Comparison of ENCODE assay signal across 18 mouse cellular contexts in the genomic region with DNA sequence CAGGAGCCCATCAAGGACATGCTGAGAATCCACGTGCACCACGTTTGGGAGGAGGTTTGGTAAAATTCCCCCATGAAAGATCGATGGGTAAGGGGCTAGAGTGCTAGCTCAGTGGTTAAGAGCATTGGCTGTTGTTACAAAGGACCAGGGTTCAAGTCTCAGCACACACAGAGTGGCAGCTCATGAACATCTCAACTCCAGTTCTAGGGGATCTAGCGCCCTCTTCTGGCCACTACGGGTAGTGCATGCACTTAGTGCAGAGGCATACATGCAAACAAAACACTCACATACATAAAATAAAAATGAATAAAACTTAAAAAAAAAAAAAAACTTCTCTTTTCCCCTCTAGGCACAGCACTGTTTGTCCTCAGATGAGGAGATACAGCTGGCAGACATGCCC. TPM values are rescaled to one million over a fixed set of nuclear protein-coding genes. Genes with fewer than 3 reads are reported as not detected.
DNase-seq lines count a peak whose midpoint lies in the region; ATAC-seq and TF ChIP-seq lines count a peak whose summit lies in the region.
"Had no signal": no experiment of that assay in that cellular context is flagged by ENCODE, and none has a peak within 500 bp of the region (broad histone marks: within the 10 kb centered on the region; RNA-seq: fewer than 3 reads in every experiment).

No protein-coding gene starts in this region.

- no peak overlapping the region for H3K27ac ChIP-seq in intestine, postnatal 0 days (ENCODE audit: low read depth, low read length)
- H3K27ac ChIP-seq in intestine, embryonic 16.5 days (ENCODE audit: low read length): no peak overlapping the region
- H3K27ac ChIP-seq in testis, adult 2 months (ENCODE audit: control insufficient read depth, insufficient read depth, low read depth, low read length): no peak overlapping the region
- no peak overlapping the region for H3K27ac ChIP-seq in bone marrow macrophage, adult 2 months (ENCODE audit: insufficient read depth, low read depth, low read length)
- no peak overlapping the region for H3K27ac ChIP-seq in small intestine, adult 2 months (ENCODE audit: insufficient read depth, low read depth, low read length)
- H3K27ac ChIP-seq: limb, embryonic 15.5 days had no signal

- DNase-seq in testis, postnatal 14 days (ENCODE audit: low spot score): no peak
- no peak for DNase-seq in neural tube, embryonic 10.5 days (ENCODE audit: extremely low spot score, low spot score)
- DNase-seq: cerebellum, postnatal 36 days; thymus, postnatal 36 days had no signal

- WGBS in intestine, postnatal 0 days: 66% methylated on average over 5 of the region's 5 CpGs
- 61% methylated on average over 5 of the region's 5 CpGs for WGBS in intestine, embryonic 16.5 days
- 58% methylated on average over 5 of the region's 5 CpGs for WGBS in small intestine, adult 2 months

- ATAC-seq in intestine, postnatal 0 days: no peak
- no peak for ATAC-seq in intestine, embryonic 16.5 days
- no peak for ATAC-seq in megakaryocyte, adult 5-6 weeks (ENCODE audit: poor library complexity, severe bottlenecking)
- ATAC-seq: forebrain, embryonic 14.5 days; hindbrain, embryonic 16.5 days; Patski had no signal

- TF ChIP-seq POLR2A in testis, adult 2 months (IDR thresholded peaks at IDR 0.05; ENCODE audit: control insufficient read depth, low read depth, low read length): no peak
- no peak for TF ChIP-seq POLR2A in bone marrow macrophage, adult 2 months (IDR thresholded peaks at IDR 0.05; ENCODE audit: borderline replicate concordance, low read depth, low read length)
- no peak for TF ChIP-seq POLR2A in small intestine, adult 2 months (IDR thresholded peaks at IDR 0.05; ENCODE audit: low read depth, low read length)

- H3K9me3 ChIP-seq in intestine, postnatal 0 days (ENCODE audit: control insufficient read depth): no peaks in the 10 kb centered on the region
- H3K9me3 ChIP-seq in intestine, embryonic 16.5 days (ENCODE audit: control insufficient read depth, low read length): no peaks in the 10 kb centered on the region
- H3K9me3 ChIP-seq: limb, embryonic 15.5 days had no signal

- no peak overlapping the region for H3K9ac ChIP-seq in intestine, postnatal 0 days (ENCODE audit: low read depth, low read length)
- H3K9ac ChIP-seq in intestine, embryonic 16.5 days (ENCODE audit: low read depth, low read length): no peak overlapping the region
- H3K9ac ChIP-seq: limb, embryonic 15.5 days had no signal

- no peaks in the 10 kb centered on the region for H3K4me1 ChIP-seq in intestine, postnatal 0 days (replicated peaks; ENCODE audit: control insufficient read depth, insufficient read depth, low read length)
- peaks cover 7% of the 10 kb centered on the region; the same call in 1 of the 2 replicates for H3K4me1 ChIP-seq in intestine, embryonic 16.5 days (ENCODE audit: control insufficient read depth, insufficient read depth, low read length)
- H3K4me1 ChIP-seq in testis, adult 2 months (ENCODE audit: control insufficient read depth, insufficient read depth, low read length): peaks cover 9% of the 10 kb centered on the region
- H3K4me1 ChIP-seq in bone marrow macrophage, adult 2 months (ENCODE audit: control insufficient read depth, insufficient read depth, low read length): no peaks in the 10 kb centered on the region
- no peaks in the 10 kb centered on the region for H3K4me1 ChIP-seq in small intestine, adult 2 months (ENCODE audit: control insufficient read depth, insufficient read depth, insufficient read length, low read length)

- no peak overlapping the region for H3K4me2 ChIP-seq in intestine, postnatal 0 days (replicated peaks; ENCODE audit: low read depth)
- H3K4me2 ChIP-seq in intestine, embryonic 16.5 days (ENCODE audit: low read depth, low read length): no peak overlapping the region
- H3K4me2 ChIP-seq: limb, embryonic 15.5 days; midbrain, embryonic 11.5 days had no signal

- peak; percentile 70 for TF ChIP-seq CTCF in intestine, postnatal 0 days (IDR thresholded peaks at IDR 0.05; ENCODE audit: low read depth)
- peak; percentile 72; the same call in 1 of the 2 replicates for TF ChIP-seq CTCF in testis, adult 2 months (IDR thresholded peaks at IDR 0.05; ENCODE audit: control insufficient read depth, insufficient read depth, insufficient replicate concordance, low read depth, low read length)
- TF ChIP-seq CTCF in bone marrow macrophage, adult 2 months (IDR thresholded peaks at IDR 0.05; ENCODE audit: low read depth, low read length): peak; percentile 78; the same call in 1 of the 2 replicates
- peak; percentile 58; the same call in 1 of the 2 replicates for TF ChIP-seq CTCF in small intestine, adult 2 months (IDR thresholded peaks at IDR 0.05; ENCODE audit: extremely low read depth, insufficient read length, insufficient replicate concordance, low read depth, low read length)

- no peaks in the 10 kb centered on the region for H3K36me3 ChIP-seq in intestine, postnatal 0 days (ENCODE audit: control insufficient read depth, insufficient read depth)
- H3K36me3 ChIP-seq in intestine, embryonic 16.5 days (ENCODE audit: control insufficient read depth, insufficient read depth, low read length): no peaks in the 10 kb centered on the region
- no peaks in the 10 kb centered on the region for H3K36me3 ChIP-seq in testis, adult 2 months (ENCODE audit: control insufficient read depth, insufficient read depth, low read length)
- H3K36me3 ChIP-seq in small intestine, adult 2 months (ENCODE audit: control insufficient read depth, insufficient read depth, low read length): no peaks in the 10 kb centered on the region
- H3K36me3 ChIP-seq: limb, embryonic 15.5 days had no signal

- no peaks in the 10 kb centered on the region for H3K27me3 ChIP-seq in intestine, postnatal 0 days (replicated peaks; ENCODE audit: control insufficient read depth, insufficient read depth, low read length)
- H3K27me3 ChIP-seq in intestine, embryonic 16.5 days (replicated peaks; ENCODE audit: control insufficient read depth, insufficient read depth, low read length): no peaks in the 10 kb centered on the region
- H3K27me3 ChIP-seq in testis, adult 2 months (ENCODE audit: control insufficient read depth, insufficient read depth, low read length): no peaks in the 10 kb centered on the region
- H3K27me3 ChIP-seq in small intestine, adult 2 months (ENCODE audit: control insufficient read depth, insufficient read depth, low read length): no peaks in the 10 kb centered on the region

- H3K4me3 ChIP-seq in intestine, postnatal 0 days (ENCODE audit: low read depth, low read length): no peak overlapping the region
- H3K4me3 ChIP-seq in intestine, embryonic 16.5 days (ENCODE audit: low read length): no peak overlapping the region
- no peak overlapping the region for H3K4me3 ChIP-seq in testis, adult 2 months (ENCODE audit: control insufficient read depth, low read depth, low read length)
- no peak overlapping the region for H3K4me3 ChIP-seq in bone marrow macrophage, adult 2 months (ENCODE audit: insufficient read depth, low read length)
- H3K4me3 ChIP-seq in small intestine, adult 2 months (ENCODE audit: low read depth, low read length): no peak overlapping the region
- H3K4me3 ChIP-seq: limb, embryonic 15.5 days had no signal

RNA-seq across cellular contexts. Expression of a gene that starts 2.7 kb away (rescaled TPM):
- 0.93 and 1.2 TPM in 2 replicates for polyA plus RNA-seq in intestine, postnatal 0 days (2015; fragmentation: Nextera tagmentation; extraction: Ambion mirVana)
- polyA plus RNA-seq in intestine, embryonic 16.5 days (2015; fragmentation: Nextera tagmentation; extraction: Ambion mirVana): 0.35 and 0.56 TPM in 2 replicates
- polyA plus RNA-seq in testis, adult 2 months (2012; rRNA removed): 0.41 and 0.84 TPM in 2 replicates
- not detected in 2 replicates for polyA plus RNA-seq in bone marrow macrophage, adult 2 months (2012; ENCODE audit: insufficient read depth, insufficient read length, missing spikeins)
- polyA plus RNA-seq in small intestine, adult 2 months (2012; rRNA removed): 2.7 and 21.0 TPM in 2 replicates
- not detected in 2 replicates for total RNA-seq in megakaryocyte, adult 5-6 weeks (2015)
- not detected in 2 replicates for total RNA-seq in megakaryocyte, adult 5-6 weeks (2017)
- total RNA-seq: neutrophil, adult 5-6 weeks had no signal

RNA-seq across cellular contexts. Expression of a gene that starts 8.8 kb away (rescaled TPM):
- not detected in 2 replicates for polyA plus RNA-seq in intestine, postnatal 0 days (2015; fragmentation: Nextera tagmentation; extraction: Ambion mirVana)
- not detected in 2 replicates for polyA plus RNA-seq in intestine, embryonic 16.5 days (2015; fragmentation: Nextera tagmentation; extraction: Ambion mirVana)
- not detected in 2 replicates for polyA plus RNA-seq in testis, adult 2 months (2012; rRNA removed)
- polyA plus RNA-seq in bone marrow macrophage, adult 2 months (2012; ENCODE audit: insufficient read depth, insufficient read length, missing spikeins): not detected in 2 replicates
- 0.18 TPM in 1 of 2 replicates, not detected in the other for polyA plus RNA-seq in small intestine, adult 2 months (2012; rRNA removed)
- total RNA-seq in megakaryocyte, adult 5-6 weeks (2015): not detected in 2 replicates
- not detected in 2 replicates for total RNA-seq in megakaryocyte, adult 5-6 weeks (2017)
- total RNA-seq: layer of hippocampus, adult 18-20 months; neutrophil, adult 5-6 weeks had no signal
- polyA plus RNA-seq: forebrain, embryonic 14.5 days; gonadal fat pad, adult 2 months; hindbrain, embryonic 16.5 days; limb, embryonic 15.5 days; midbrain, embryonic 11.5 days; Patski had no signal
